Mouse (Mus musculus) olfactory bulb, adult 2 months (tissue): Measurements from ENCODE around the gene Pmch.

Source experiments
- CTCF ChIP-seq: fragments of 200-500 bp; IDR thresholded peaks from 2 replicates; pipeline ENCODE4 v1.5.1; 2012; ENCODE audit warnings: low read depth, mild to moderate bottlenecking, low read length, moderate library complexity; ENCODE audit not compliant: insufficient read depth
- POLR2A ChIP-seq: fragments of 200-500 bp; IDR thresholded peaks from 2 replicates; pipeline ENCODE4 v1.6.1; 2012; ENCODE audit warnings: mild to moderate bottlenecking, low read depth, low read length, moderate library complexity; ENCODE audit not compliant: insufficient read depth

- TF ChIP-seq POLR2A = no peak
- no peak for TF ChIP-seq CTCF
Measured at GRCm38 (mm10) chr10:88090772-88091171, at the start of gene Pmch.
